7 mouse cellular contexts compared by ENCODE assay signal in the genomic region with DNA sequence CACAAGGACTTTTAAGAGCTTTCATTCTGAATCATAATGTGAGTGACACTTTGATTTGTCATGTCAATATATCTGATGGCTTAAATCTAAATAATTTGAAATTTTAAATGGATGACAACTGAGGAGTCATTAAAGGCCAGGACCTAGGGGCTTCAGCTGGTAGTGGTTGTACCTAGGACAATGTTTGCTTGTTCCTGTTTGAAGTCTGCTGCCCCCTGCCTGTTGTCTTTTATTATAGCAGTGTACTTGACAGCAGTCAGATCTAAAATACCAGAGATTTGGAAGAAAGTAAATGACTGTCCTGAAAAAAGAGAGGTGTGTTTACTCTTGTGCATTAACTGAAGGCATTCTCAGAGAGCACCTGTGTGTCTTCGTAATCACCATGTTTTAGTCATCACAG.
DNase-seq lines count a peak whose midpoint lies in the region; ATAC-seq lines count a peak whose summit lies in the region.

No protein-coding gene starts in this region.

- no peaks in the 10 kb centered on the region for H3K36me3 ChIP-seq in hindbrain, embryonic 10.5 days
- no peaks in the 10 kb centered on the region for H3K36me3 ChIP-seq in hindbrain, embryonic 12.5 days

- whole genome bisulfite sequencing in hindbrain, embryonic 10.5 days, result 93% methylated on average over 1 of the region's 1 CpGs
- WGBS in hindbrain, embryonic 12.5 days, result 97% methylated on average over 1 of the region's 1 CpGs

- ATAC-seq in hindbrain, embryonic 12.5 days (ENCODE audit: low FRiP score), result no peak
- ATAC-seq in megakaryocyte progenitor cell, adult 5-6 weeks (replicated peaks; ENCODE audit: poor library complexity), result peak; percentile 76; the same call in 1 of the 2 replicates
- ATAC-seq in megakaryocyte, adult 5-6 weeks (ENCODE audit: poor library complexity, severe bottlenecking), result no peak

- H3K9me3 ChIP-seq in hindbrain, embryonic 10.5 days, result no peaks in the 10 kb centered on the region
- H3K9me3 ChIP-seq in hindbrain, embryonic 12.5 days (replicated peaks), result no peaks in the 10 kb centered on the region

- H3K4me3 ChIP-seq in hindbrain, embryonic 10.5 days, result no peak overlapping the region
- no peak overlapping the region for H3K4me3 ChIP-seq in hindbrain, embryonic 12.5 days

- no peaks in the 10 kb centered on the region for H3K27me3 ChIP-seq in hindbrain, embryonic 10.5 days (ENCODE audit: insufficient read depth, poor library complexity, severe bottlenecking)
- H3K27me3 ChIP-seq in hindbrain, embryonic 12.5 days, result no peaks in the 10 kb centered on the region

- intact Hi-C loops in heart, postnatal 36 days (cut with DNase I), result no loop called here

- H3K4me2 ChIP-seq in hindbrain, embryonic 12.5 days (replicated peaks), result no peak overlapping the region

- H3K4me1 ChIP-seq in hindbrain, embryonic 10.5 days (replicated peaks), result 0 out of 2 replicates have a peak, but pooled peaks cover 4% of the 10 kb centered on the region
- H3K4me1 ChIP-seq in hindbrain, embryonic 12.5 days, result no peaks in the 10 kb centered on the region

- DNase-seq in hindbrain, embryonic 10.5 days (ENCODE audit: low spot score), result peak; percentile 17
- DNase-seq in 3134 (ENCODE audit: extremely low read depth, insufficient read length, low spot score) (peak; percentile 11), ES-CJ7 (ENCODE audit: low read depth, low spot score) (peak; percentile 18)
- DNase-seq in heart, postnatal 36 days, result peak; percentile 9 to 20

- no peak overlapping the region for H3K9ac ChIP-seq in hindbrain, embryonic 12.5 days

- no peak overlapping the region for H3K27ac ChIP-seq in hindbrain, embryonic 10.5 days
- no peak overlapping the region for H3K27ac ChIP-seq in hindbrain, embryonic 12.5 days
